In genomic region chr7:70576112-70576910, GRCm38 (mm10) we compare ENCODE assay signal across 9 mouse cellular contexts.
DNase-seq lines count a peak whose midpoint lies in the region; ATAC-seq and TF ChIP-seq lines count a peak whose summit lies in the region.
"Had no signal": no experiment of that assay in that cellular context is flagged by ENCODE, and none has a peak within 500 bp of the region (broad histone marks: within the 10 kb centered on the region; RNA-seq: fewer than 3 reads in every experiment).

No protein-coding gene starts in this region.

- no peaks in the 10 kb centered on the region for H3K27me3 ChIP-seq in embryonic facial prominence, embryonic 11.5 days (ENCODE audit: control insufficient read depth, insufficient read depth, low read length)
- H3K27me3 ChIP-seq in embryonic facial prominence, embryonic 10.5 days (replicated peaks; ENCODE audit: low read depth, poor library complexity, severe bottlenecking), result peaks cover 6% of the 10 kb centered on the region; the same call in 1 of the 2 replicates
- no peaks in the 10 kb centered on the region; the same call in 1 of the 2 replicates for H3K27me3 ChIP-seq in cerebellum, adult 2 months (ENCODE audit: control insufficient read depth, insufficient read depth, low read length)
- H3K27me3 ChIP-seq: limb, embryonic 13.5 days had no signal

- TF ChIP-seq POLR2A in cerebellum, adult 2 months (IDR thresholded peaks at IDR 0.05; ENCODE audit: borderline replicate concordance, insufficient read depth, low read length), result no peak

- no peaks in the 10 kb centered on the region for H3K9me3 ChIP-seq in embryonic facial prominence, embryonic 11.5 days (replicated peaks; ENCODE audit: control insufficient read depth, low read length)
- H3K9me3 ChIP-seq in embryonic facial prominence, embryonic 10.5 days, result no peaks in the 10 kb centered on the region
- H3K9me3 ChIP-seq: limb, embryonic 13.5 days had no signal

- WGBS in embryonic facial prominence, embryonic 11.5 days, result 41% methylated on average over 15 of the region's 15 CpGs
- WGBS in embryonic facial prominence, embryonic 10.5 days, result 41% methylated on average over 15 of the region's 15 CpGs
- WGBS in cerebellum, adult 2 months, result 34% methylated on average over 15 of the region's 15 CpGs

- no peak overlapping the region for H3K9ac ChIP-seq in embryonic facial prominence, embryonic 11.5 days (replicated peaks; ENCODE audit: low read length)
- H3K9ac ChIP-seq: limb, embryonic 13.5 days had no signal

- DNase-seq in embryonic facial prominence, embryonic 11.5 days (ENCODE audit: low spot score), result peak; percentile 42
- DNase-seq in embryonic facial prominence, embryonic 10.5 days (ENCODE audit: low spot score), result no peak
- DNase-seq in right cerebral cortex, postnatal 4 days, result peak; percentile 10
- DNase-seq in right cerebral cortex, postnatal 14 days, result no peak
- peak; percentile 79 for DNase-seq in kidney, postnatal 14 days
- peak; percentile 63 for DNase-seq in retina, postnatal 1 day
- DNase-seq in left cerebral cortex, postnatal 36 days (ENCODE audit: low spot score in 2 of 2), result no peak
- DNase-seq in cerebellum, adult 2 months, result no peak

- H3K27ac ChIP-seq in embryonic facial prominence, embryonic 11.5 days (replicated peaks; ENCODE audit: low read depth, low read length), result no peak overlapping the region
- H3K27ac ChIP-seq in embryonic facial prominence, embryonic 10.5 days (replicated peaks), result no peak overlapping the region
- no peak overlapping the region for H3K27ac ChIP-seq in cerebellum, adult 2 months (ENCODE audit: insufficient read depth, low read length)
- H3K27ac ChIP-seq: limb, embryonic 13.5 days had no signal

- ATAC-seq in embryonic facial prominence, embryonic 11.5 days (replicated peaks; ENCODE audit: insufficient number of reproducible peaks, low FRiP score, low TSS enrichment, low read depth), result no peak

- intact Hi-C loops in left cerebral cortex, postnatal 36 days (cut with DNase I), result no loop called here

- H3K4me2 ChIP-seq in embryonic facial prominence, embryonic 11.5 days (ENCODE audit: low read depth, low read length), result no peak overlapping the region
- H3K4me2 ChIP-seq: limb, embryonic 13.5 days had no signal

- no peaks in the 10 kb centered on the region for H3K36me3 ChIP-seq in embryonic facial prominence, embryonic 11.5 days (replicated peaks; ENCODE audit: control insufficient read depth, insufficient read depth, low read depth, low read length)
- H3K36me3 ChIP-seq in embryonic facial prominence, embryonic 10.5 days (replicated peaks), result no peaks in the 10 kb centered on the region
- H3K36me3 ChIP-seq: limb, embryonic 13.5 days had no signal

- H3K4me1 ChIP-seq in embryonic facial prominence, embryonic 11.5 days (ENCODE audit: control insufficient read depth, insufficient read depth, low read length), result no peaks in the 10 kb centered on the region
- H3K4me1 ChIP-seq in embryonic facial prominence, embryonic 10.5 days, result peaks cover 16% of the 10 kb centered on the region
- H3K4me1 ChIP-seq in cerebellum, adult 2 months (ENCODE audit: control insufficient read depth, insufficient read depth, low read length), result no peaks in the 10 kb centered on the region

- H3K4me3 ChIP-seq in embryonic facial prominence, embryonic 11.5 days (ENCODE audit: low read depth, low read length), result no peak overlapping the region
- no peak overlapping the region for H3K4me3 ChIP-seq in embryonic facial prominence, embryonic 10.5 days
- H3K4me3 ChIP-seq in cerebellum, adult 2 months (replicated peaks; ENCODE audit: insufficient read depth, low read depth, low read length), result no peak overlapping the region
- H3K4me3 ChIP-seq: limb, embryonic 13.5 days had no signal

- TF ChIP-seq CTCF in cerebellum, adult 2 months (IDR thresholded peaks at IDR 0.05; ENCODE audit: borderline replicate concordance, insufficient read depth, low read depth, low read length), result no peak

Comparison
In these comparisons a context has a peak if more than half of its experiments do, and no peak if none do; other contexts are left out.
1. DNase-seq: peak in embryonic facial prominence, embryonic 11.5 days (single experiment), right cerebral cortex, postnatal 4 days (single experiment), kidney, postnatal 14 days (single experiment) and retina, postnatal 1 day (single experiment); none in embryonic facial prominence, embryonic 10.5 days (single experiment), right cerebral cortex, postnatal 14 days (single experiment), left cerebral cortex, postnatal 36 days (0 of 2) and cerebellum, adult 2 months (0 of 2).